Mouse (Mus musculus): ENCODE data around the gene B3gnt6.

Gene B3gnt6

DNA sequence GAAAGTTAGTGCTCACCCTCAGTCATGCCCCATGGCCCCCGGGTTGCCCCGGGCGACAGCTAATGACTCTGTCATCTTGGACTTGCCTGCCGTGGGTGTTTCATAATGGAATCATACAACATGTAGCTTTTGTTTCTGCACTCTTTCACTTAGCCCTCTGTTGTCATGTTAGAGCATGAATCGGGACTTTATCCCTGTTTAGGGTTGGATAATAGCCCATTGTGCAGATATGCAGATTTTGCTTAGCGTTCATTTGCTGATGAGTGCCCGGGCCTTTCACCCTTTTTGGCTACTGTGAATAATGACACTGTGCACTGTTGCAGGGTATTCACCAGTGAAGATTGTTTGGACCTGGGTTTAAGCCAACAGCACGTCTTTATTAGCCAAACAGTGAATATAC is 12.6 kb downstream of the B3gnt6 start:
- CTCF ChIA-PET: interaction anchor here in 2 of 4 experiments (1.1 to 1.3 kb wide), 2 partner anchors 46 to 61 kb away, joined by 3 read pairs; no protein-coding TSS in a partner anchor

DNA sequence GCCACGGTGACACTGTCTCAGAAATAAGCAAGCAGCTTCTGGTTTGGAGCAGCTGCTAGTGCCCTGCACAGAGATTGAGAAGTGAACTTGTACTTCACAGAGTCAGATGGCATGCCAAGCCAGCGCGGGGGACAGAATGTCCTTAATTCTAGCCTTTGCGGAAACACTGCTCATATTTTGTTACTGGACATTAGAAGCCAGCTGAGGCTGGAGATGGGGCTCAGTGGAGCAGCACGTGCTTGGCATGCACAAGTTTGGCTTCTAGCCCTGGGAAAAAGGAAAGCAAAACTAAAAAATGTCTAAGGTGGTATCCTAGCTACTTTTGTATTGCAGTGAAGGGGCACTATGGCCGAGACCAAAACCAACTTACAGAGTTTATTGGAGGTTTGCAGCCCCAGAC is 14.0 kb downstream of the B3gnt6 start:
- ChIA-PET POLR2A (no interaction called here), CTCF (interaction anchor here in 1 of 4 experiments (1.2 kb wide), 1 partner anchor 30 kb away, joined by 5 read pairs; no protein-coding TSS in a partner anchor)

More for the DNA sequence above, 12.6 kb downstream of the B3gnt6 start:
- POLR2A ChIA-PET: interaction anchor here in 2 of 4 experiments (1.2 to 5.5 kb wide), 3 partner anchors 9 to 399 kb away, joined by 3 to 21 read pairs (median 7); partner anchors contain the start of gene Capn5 (in 1 of the 2)

DNA sequence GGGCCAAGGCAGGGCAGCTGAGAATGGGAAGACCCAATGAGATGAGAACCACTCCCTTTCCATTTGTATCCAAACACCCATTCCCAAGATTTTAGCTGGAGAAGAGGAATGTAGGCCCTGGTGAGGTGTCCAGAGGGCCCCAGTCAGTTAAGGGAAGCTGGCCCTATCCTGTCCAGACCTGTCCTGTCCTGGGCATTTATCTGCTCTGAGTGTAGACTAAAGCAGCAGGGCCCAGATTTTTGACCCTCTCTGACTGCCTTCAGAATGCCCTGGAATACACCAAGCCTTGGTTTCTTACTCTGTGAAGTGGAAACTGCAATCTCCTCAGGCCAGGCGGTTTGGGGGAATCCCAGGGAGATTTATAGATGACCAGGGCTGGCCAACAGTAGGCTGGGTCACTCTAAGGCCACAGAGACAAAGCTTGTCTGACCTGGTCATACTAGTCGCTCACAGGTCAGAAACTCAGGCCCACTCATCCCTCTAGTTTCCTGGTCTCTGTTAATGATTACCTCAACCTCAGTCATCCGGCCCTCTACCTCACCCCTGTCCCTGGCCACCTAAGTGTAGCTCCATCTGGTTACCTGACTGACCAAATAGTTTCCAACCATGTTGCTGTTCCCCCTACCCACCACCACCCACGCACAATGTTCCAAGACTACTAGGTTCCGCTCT is 20.6 kb downstream of the B3gnt6 start:
- ChIA-PET CTCF (interaction anchor here (0.6 to 1.2 kb wide), 7 partner anchors 11 to 322 kb away, joined by 3 to 8 read pairs (median 3); no protein-coding TSS in a partner anchor), POLR2A (interaction anchor here in 3 of 4 experiments (0.6 to 4.6 kb wide), 9 partner anchors 9 to 183 kb away, joined by 3 to 25 read pairs (median 11); partner anchors contain the start of gene Tsku (in 1 of the 3))

DNA sequence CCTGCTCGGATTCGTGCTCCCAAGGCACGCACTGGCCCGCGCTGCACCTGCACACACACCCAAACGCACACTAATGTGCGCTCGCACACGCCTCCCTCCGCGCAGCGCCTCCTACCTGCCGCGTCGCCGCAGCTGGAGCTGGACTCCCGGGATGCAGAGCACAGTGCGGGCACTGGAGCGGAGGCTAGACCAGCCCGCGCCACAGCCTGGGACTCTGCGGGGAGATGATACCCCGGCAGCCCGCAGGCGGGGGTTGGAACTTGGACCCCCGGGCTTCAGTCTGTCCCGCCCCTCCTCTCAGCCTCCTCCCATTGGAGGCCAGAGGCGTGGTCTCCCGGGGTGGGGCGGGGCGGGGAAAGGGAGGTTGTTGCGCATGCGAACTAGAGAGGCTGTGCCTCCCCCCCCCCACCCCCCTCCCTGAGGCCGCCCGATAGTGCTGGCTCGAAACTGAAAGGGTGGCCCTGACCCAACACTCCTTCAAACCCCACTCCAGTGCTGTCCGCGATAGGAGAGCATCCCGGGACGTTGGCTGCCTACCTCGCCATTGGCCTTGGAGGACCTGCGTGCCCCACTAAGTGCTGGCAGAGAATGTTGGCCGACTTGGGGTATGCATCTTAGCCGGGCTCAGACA is 21.2 kb downstream of the B3gnt6 start, which contains the start of gene Capn5:
TSS of gene Capn5 (minus strand) at position 346 of the 631 bp plus-strand sequence.
- CTCF ChIA-PET: interaction anchor here (0.6 to 2.0 kb wide), 13 partner anchors 11 to 323 kb away, joined by 3 to 11 read pairs (median 4); no protein-coding TSS in a partner anchor
- POLR2A ChIA-PET: interaction anchor here (0.7 to 4.6 kb wide), 10 partner anchors 10 to 1356 kb away, joined by 3 to 25 read pairs (median 8); partner anchors contain the start of gene Tsku (in 1 of the 4)

DNA sequence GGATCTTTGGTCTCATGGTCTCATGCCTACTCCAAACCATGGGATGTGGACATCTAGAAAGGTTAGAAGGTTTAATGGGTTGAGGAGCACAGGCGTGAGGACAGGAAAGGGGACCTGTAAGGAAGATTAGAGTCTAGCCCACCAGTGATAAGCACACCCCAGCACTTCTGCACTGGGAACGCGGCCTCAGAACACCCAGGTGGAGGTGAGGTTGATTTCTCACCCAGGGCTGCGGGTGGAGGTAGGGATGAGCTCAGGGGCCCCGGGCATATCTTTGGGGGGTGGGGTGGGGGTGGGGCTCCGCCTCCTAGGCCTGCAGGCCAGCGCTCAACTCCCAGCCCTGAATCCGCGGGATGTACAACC is 21.7 kb downstream of the B3gnt6 start:
- POLR2A ChIA-PET: interaction anchor here (0.6 to 4.6 kb wide), 12 partner anchors 10 to 1357 kb away, joined by 3 to 25 read pairs (median 8); no protein-coding TSS in a partner anchor
- CTCF ChIA-PET: interaction anchor here (0.6 to 2.0 kb wide), 13 partner anchors 11 to 171 kb away, joined by 3 to 11 read pairs (median 4); no protein-coding TSS in a partner anchor

DNA sequence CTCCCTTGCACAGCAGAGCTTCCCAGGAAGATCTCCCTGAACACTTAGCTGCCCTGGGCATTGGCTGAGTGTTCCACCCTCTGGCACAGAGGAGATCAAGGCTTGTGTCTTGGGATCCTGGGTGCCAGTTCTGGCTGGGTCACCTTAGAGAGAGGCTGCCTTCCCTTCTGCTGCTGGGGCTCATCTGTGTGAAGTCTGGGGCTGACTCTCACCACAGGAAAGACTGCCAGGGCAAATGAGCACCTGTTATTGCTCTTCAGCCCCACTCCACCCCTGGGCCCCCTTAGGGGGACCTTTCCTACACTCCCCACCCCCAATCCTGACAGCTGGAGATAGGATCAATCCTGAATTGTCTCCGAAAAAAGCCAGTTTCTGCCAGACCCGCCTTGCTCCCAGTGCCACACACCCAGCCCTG is 22.2 kb downstream of the B3gnt6 start:
- POLR2A ChIA-PET: interaction anchor here in 3 of 4 experiments (0.5 to 4.6 kb wide), 14 partner anchors 9 to 1964 kb away, joined by 3 to 25 read pairs (median 6); no protein-coding TSS in a partner anchor
- CTCF ChIA-PET: interaction anchor here (0.6 to 2.0 kb wide), 16 partner anchors 10 to 171 kb away, joined by 3 to 11 read pairs (median 4); no protein-coding TSS in a partner anchor

DNA sequence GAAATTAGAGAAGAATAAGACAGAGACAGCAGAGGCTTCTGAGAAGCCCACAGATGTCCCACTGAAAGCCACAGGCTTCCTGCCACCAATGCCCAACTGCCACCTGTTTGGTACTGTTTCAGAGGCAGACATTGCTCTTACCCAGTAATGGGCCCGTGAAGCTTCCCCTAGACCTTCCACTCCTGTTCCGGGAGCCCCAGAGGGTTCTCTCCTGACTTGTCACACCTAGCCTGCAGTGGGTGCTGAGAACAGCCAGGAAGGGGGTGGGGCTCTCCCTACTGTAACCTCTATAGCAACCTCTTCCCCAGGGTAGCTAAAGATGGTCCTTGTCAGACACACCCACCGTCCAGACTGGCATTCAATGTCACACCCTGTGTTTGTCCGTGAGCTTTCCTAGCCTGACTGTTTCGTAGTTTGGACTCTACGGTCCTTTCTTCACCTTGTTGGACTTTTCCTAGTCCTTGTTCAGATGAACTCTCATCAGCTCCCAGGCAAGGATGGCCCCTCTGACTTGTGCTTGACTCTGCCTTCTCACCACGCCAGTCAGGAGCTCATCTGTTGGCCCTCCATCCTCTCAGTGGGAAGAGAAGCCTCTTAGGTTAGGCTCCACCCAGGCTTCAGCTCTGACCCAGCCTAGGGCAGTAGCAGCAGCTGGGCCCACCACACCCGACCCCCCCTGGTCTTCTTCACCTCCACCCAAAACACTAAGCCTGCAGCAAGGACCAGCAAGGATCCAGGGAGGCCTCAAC is 22.8 kb downstream of the B3gnt6 start:
- ChIA-PET CTCF (interaction anchor here (0.6 to 2.0 kb wide), 9 partner anchors 10 to 26 kb away, joined by 3 to 11 read pairs (median 3); no protein-coding TSS in a partner anchor), POLR2A (interaction anchor here in 3 of 4 experiments (0.5 to 4.6 kb wide), 13 partner anchors 9 to 1963 kb away, joined by 3 to 25 read pairs (median 6); no protein-coding TSS in a partner anchor)

DNA sequence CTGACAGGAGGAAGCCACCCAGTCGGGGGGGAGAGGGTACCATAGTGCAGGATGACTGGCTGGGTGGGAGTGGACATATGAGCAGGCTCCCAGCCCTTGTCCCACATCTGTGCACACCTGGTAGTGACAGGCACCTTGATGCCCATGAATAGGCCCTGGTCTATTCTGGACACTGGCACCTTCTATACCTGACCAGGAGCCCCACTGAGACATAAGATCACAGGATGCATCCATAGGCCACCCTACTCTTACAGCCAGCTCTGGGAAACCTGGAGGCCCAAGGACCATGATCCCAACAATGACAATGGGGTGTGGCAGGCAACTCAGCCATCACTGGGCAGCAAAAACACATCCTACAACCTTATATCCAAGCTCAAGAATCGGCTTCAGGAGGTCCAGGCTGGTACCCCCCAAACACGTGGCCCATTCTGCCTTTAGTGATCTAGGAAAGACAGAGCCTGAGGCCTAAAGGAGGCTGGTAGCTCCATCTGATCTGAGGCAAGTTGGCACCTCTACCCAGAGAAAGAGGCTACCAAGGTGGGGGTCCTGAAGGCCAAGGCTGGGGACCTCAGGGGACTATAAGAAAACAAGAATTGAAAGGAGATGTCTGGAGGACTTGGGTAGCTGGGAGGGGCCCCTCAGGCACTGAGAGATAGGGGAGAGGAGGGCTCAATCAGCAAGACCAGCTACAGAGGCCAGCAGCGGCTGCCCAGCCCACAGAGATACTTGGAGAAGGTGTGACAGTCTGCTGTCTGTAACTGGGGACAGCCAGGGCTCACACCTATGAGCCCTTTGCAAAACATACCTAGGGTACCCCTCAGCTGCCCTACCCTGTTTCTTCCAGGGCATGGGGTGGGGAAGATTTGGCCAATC is 24.2 kb downstream of the B3gnt6 start:
- ChIA-PET POLR2A (interaction anchor here in 2 of 4 experiments (0.6 to 5.4 kb wide), 5 partner anchors 9 to 34 kb away, joined by 3 to 39 read pairs (median 3); no protein-coding TSS in a partner anchor), CTCF (interaction anchor here in 1 of 4 experiments (0.5 kb wide), 1 partner anchor 69 kb away, joined by 3 read pairs; no protein-coding TSS in a partner anchor)

DNA sequence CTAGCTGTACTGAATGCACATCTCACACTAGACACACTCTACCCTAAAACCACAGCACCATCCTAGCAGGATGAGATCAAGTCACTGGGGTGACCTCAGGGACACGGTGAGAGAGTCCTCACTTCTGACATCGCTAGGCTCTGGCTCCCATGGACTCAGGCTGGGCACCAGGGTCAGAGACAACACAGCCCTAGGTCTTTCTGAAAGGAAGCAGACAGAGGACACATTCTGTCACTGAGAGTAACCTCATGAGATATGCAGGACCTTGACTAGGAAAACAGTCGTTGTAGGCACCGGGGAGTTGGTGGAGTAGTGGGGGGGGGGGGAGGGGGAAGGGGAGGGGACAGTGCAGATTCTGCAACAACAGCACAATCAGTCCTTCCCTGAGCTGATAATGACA is 25.9 kb downstream of the B3gnt6 start:
- ChIA-PET CTCF (interaction anchor here (0.5 to 1.3 kb wide), 7 partner anchors 15 to 185 kb away, joined by 3 to 10 read pairs (median 3); no protein-coding TSS in a partner anchor), POLR2A (interaction anchor here in 3 of 4 experiments (0.5 to 5.4 kb wide), 8 partner anchors 9 to 136 kb away, joined by 3 to 39 read pairs (median 3); no protein-coding TSS in a partner anchor)

DNA sequence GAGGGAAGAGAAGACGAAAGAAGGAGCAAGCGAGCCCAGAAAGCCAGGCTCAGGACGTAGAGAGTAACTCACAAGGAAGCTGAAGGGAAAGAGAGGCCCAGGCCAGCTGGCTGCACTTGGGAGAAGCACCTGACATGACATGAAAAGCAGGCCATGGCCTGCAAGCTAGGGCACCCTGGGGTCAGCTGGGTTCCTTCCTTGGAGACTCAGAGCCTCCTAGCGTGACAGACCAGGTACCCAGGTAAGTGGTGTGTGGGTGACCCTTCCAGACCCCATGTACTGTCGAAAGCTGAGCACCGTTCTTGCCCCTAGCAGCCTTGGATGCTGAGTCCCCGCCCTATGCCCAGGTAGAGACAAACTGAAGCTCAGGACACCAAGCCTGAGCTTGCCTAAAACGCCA is 26.6 kb downstream of the B3gnt6 start:
- ChIA-PET POLR2A (interaction anchor here in 2 of 4 experiments (0.5 to 5.4 kb wide), 6 partner anchors 9 to 137 kb away, joined by 3 to 39 read pairs (median 4); no protein-coding TSS in a partner anchor), CTCF (interaction anchor here in 2 of 4 experiments (0.5 to 1.3 kb wide), 4 partner anchors 14 to 47 kb away, joined by 3 to 10 read pairs (median 4); no protein-coding TSS in a partner anchor)

DNA sequence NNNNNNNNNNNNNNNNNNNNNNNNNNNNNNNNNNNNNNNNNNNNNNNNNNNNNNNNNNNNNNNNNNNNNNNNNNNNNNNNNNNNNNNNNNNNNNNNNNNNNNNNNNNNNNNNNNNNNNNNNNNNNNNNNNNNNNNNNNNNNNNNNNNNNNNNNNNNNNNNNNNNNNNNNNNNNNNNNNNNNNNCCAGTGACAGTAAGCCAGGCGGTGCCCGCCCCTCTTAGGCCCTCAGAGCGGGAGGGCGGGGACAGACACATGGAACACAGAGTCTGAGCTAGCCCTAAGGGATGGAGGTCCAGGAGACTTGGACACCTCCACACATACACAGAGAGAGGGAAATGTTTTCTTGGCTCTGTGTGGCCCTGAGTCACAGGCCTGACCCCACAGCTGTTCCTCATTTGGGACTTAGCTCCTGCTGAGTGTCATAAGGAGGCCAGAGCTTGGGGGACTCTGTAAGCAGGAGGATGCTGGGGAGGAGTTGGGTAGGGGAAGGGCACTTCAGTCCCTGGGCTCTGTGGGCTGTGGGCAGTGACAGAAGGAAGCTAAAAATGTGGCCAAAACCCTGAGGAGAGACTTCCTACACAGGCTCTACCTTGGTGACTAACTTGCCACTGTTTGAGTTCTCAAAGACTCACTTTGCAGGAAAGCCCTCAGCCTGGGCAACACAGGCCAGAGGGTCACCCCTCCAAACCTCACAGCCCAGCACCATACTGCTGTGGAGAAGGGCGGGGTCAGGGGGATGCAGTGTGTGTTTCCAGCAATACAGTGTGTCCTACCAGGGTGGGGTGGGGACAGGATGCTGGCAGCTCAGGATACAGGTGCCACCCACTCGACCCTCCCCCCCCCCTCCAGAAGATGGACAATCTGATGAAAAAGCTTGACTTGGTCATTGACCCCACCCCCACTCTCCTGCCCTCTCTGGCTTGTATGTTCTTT is 27.9 kb downstream of the B3gnt6 start:
- ChIA-PET CTCF (interaction anchor here (0.5 to 1.5 kb wide), 9 partner anchors 10 to 977 kb away, joined by 3 to 6 read pairs (median 3); no protein-coding TSS in a partner anchor), POLR2A (interaction anchor here (0.5 to 5.4 kb wide), 10 partner anchors 9 to 807 kb away, joined by 3 to 39 read pairs (median 5); no protein-coding TSS in a partner anchor)

DNA sequence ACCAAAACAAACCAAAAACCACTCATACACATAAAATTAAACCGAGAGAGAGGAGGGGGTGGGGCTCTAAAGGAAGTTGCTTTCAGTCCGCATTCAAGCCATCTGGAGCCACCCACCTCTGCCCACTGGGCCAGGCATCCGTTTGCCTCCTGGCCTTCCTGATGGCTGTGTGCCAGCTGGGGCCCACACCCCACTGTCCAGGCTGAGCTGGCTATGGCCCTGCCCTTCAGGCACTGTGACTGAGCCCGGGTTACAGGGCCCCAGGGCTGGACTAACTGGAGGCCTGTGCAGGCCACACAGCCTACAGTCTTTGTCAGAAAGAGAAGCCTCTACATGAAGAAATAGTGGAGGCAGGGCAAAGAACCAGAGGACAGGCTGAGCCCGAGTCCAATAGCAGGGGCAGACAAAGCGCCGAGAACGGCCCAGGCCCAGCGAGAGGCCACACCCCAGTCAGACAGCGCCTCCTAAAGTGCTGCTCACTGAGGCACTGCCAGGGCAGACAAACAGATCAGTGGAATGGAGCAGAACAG is 34.2 kb downstream of the B3gnt6 start:
- ChIA-PET POLR2A (interaction anchor here in 3 of 4 experiments (0.7 to 2.5 kb wide), 5 partner anchors 9 to 15 kb away, joined by 3 to 9 read pairs (median 4); no protein-coding TSS in a partner anchor), CTCF (interaction anchor here in 1 of 4 experiments (1.4 to 1.7 kb wide), 2 partner anchors 15 to 22 kb away, joined by 3 to 4 read pairs; no protein-coding TSS in a partner anchor)

DNA sequence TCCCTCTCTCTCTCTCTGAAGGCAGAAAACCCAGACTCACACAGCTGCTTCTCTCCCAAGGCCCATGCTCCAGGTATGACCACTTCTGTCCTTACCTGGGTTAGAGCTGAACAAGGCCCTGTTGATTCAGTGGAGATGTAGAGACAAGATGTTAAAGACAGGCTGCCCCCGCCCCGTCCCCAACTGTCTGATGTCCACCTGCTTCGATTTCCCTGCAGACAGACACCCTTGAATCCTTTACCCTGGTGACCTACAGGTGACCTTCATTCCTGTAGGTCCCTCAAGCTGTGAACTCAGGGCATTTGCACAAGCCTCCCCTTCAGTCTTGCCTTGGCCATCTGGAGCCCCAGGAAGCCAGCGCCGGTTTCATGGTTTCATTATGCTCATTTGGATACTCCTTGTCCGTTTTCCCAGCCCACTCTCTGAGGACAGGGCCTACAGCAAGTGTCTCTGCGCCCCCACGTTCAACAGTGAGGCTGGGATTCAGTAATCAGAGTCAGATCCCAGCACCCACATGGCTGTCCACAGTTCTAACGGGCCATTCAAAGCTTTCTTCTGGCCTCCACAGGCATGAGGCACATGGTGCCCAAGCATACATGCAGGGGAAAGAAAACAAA is 34.8 kb downstream of the B3gnt6 start:
- CTCF ChIA-PET: interaction anchor here in 1 of 4 experiments (0.7 to 2.9 kb wide), 5 partner anchors 12 to 183 kb away, joined by 3 to 11 read pairs (median 4); no protein-coding TSS in a partner anchor
- POLR2A ChIA-PET: interaction anchor here in 3 of 4 experiments (0.7 to 1.5 kb wide), 7 partner anchors 8 to 314 kb away, joined by 3 to 4 read pairs (median 3); no protein-coding TSS in a partner anchor

DNA sequence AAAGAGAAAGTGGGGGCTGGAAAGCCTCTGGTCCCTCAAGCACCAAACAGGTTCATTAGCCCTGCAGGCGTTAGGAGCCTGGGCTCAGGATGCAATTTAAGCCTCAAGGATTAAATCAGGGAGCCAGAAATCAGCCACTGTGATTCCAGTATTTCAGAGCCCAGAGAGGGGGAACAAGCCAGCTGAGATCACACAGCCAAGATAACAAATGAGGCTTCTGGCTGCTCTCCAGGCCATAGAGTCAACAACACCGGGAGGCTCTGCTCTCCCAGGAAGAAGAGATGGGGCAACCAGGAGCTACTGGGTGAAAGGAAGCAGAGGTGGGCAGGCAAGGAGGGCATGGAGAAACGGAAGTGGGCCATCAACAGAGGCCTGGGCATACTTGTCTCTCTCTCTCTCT is 35.6 kb downstream of the B3gnt6 start:
- ChIA-PET POLR2A (interaction anchor here in 3 of 4 experiments (0.6 to 1.5 kb wide), 6 partner anchors 9 to 37 kb away, joined by 3 to 4 read pairs (median 3); no protein-coding TSS in a partner anchor), CTCF (interaction anchor here in 1 of 4 experiments (0.7 to 2.9 kb wide), 4 partner anchors 11 to 184 kb away, joined by 3 to 11 read pairs (median 4); no protein-coding TSS in a partner anchor)
